Mouse (Mus musculus): ENCODE measurements around the gene Olfr1170. TPM values are rescaled to one million over a fixed set of nuclear protein-coding genes. Genes with fewer than 3 reads are reported as not detected.

Olfr1170 gene
- polyA plus RNA-seq (2016; fragmentation: Nextera tagmentation; extraction: Ambion mirVana) = not detected in 2 replicates

DNA sequence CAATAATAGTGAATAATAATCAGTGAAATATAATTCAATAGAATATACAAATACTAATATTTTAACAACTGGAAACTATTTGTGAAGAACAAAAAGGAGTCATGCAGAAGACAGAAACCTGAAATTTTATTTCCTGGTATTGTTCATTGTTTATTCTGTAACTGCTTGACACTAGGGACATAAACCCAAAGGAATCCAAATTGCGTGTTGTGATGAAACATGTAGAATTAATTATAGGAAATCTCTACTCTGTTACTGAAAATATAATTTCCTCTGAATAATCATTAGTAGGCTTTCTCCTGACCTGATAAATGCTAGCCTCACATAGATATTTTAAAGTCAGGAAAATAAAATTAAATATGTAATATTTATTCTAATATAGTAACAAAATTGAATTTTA, at the start of gene Olfr1170:
Gene Olfr1170 (minus strand): TSS at position 101 of the 400 bp plus-strand sequence.
- no peak for DNase-seq (ENCODE audit: low spot score)
- no peaks in the 10 kb centered on the region for H3K27me3 ChIP-seq (ENCODE audit: low read depth, poor library complexity, severe bottlenecking)
- WGBS = 87% methylated on average over 1 of the region's 1 CpGs
- H3K27ac ChIP-seq = no peak within 1 kb of the TSS
- no peaks in the 10 kb centered on the region for H3K9me3 ChIP-seq (replicated peaks)
- no peaks in the 10 kb centered on the region for H3K36me3 ChIP-seq
- H3K4me3 ChIP-seq = no peak within 1 kb of the TSS
- H3K4me1 ChIP-seq = no peaks in the 10 kb centered on the region

DNA sequence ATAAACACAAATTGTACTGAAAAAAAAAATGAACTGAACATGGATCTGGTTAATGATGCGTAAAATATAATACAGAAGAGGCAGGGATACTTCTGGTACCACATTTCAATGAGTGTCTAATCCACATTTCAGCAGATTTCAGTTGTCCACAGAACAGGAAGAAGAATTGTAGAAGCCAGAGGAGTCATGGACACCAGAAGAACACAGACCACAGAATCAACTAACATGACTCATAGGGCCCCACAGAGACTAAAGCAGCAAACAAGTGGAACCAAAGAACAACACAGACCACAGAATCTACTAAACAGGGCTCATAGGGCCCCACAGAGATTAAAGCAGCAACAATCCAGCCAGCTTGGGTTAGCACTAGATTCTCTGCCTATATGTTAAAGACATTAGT, 7.3 kb downstream of the Olfr1170 start:
- H3K4me1 ChIP-seq = no peaks in the 10 kb centered on the region
- no peaks in the 10 kb centered on the region for H3K36me3 ChIP-seq
- no peaks in the 10 kb centered on the region for H3K9me3 ChIP-seq (replicated peaks)
- no peaks in the 10 kb centered on the region for H3K27me3 ChIP-seq (ENCODE audit: low read depth, poor library complexity, severe bottlenecking)
- WGBS = 94% methylated on average over 1 of the region's 1 CpGs
- no peak overlapping the region for H3K27ac ChIP-seq
- no peak overlapping the region for H3K4me3 ChIP-seq
- no peak for DNase-seq (ENCODE audit: low spot score)

DNA sequence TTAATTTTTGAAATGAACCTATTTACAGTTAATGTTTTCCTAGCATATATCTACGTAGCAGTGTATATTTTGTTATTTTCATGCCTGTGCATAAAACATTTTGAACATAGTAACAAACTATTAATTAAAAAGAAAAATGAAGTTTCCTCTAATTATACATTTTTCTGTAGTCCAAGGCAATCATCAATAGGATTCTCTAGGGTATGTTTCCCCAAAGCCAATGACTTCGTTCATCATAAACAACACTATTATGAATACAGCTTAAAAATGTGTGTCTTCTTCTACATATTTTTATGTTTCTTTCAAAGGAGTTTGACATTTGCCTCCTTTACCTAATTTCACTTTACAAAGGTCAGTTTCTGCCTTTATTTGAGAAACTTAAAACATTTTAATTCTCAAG, 46.6 kb downstream of the Olfr1170 start, which contains the start of gene Olfr1168:
Gene Olfr1168 (plus strand): TSS at position 301 of the 400 bp plus-strand sequence.
- WGBS = 87% methylated on average over 2 of the region's 2 CpGs
- no peaks in the 10 kb centered on the region for H3K9me3 ChIP-seq (replicated peaks)
- no peaks in the 10 kb centered on the region for H3K27me3 ChIP-seq (ENCODE audit: low read depth, poor library complexity, severe bottlenecking)
- H3K27ac ChIP-seq = no peak within 1 kb of the TSS
- no peak for DNase-seq (ENCODE audit: low spot score)
- no peaks in the 10 kb centered on the region for H3K36me3 ChIP-seq
- H3K4me1 ChIP-seq = no peaks in the 10 kb centered on the region
- H3K4me3 ChIP-seq = no peak within 1 kb of the TSS

Other genes with a start within 250 kb of the Olfr1170 start
- not detected in 2 replicates for gene Olfr1158, start 238.2 kb downstream of the Olfr1170 start, polyA plus RNA-seq (2016; fragmentation: Nextera tagmentation; extraction: Ambion mirVana)
- gene Olfr1160, start 220.1 kb downstream of the Olfr1170 start, polyA plus RNA-seq (2016; fragmentation: Nextera tagmentation; extraction: Ambion mirVana) = not detected in 2 replicates
- not detected in 2 replicates for gene Olfr1161, start 205.6 kb downstream of the Olfr1170 start, polyA plus RNA-seq (2016; fragmentation: Nextera tagmentation; extraction: Ambion mirVana)
- gene Olfr73, start 190.6 kb downstream of the Olfr1170 start, polyA plus RNA-seq (2016; fragmentation: Nextera tagmentation; extraction: Ambion mirVana) = 0.05 and 0.06 TPM in 2 replicates
- not detected in 2 replicates for gene Olfr1162, start 177.2 kb downstream of the Olfr1170 start, polyA plus RNA-seq (2016; fragmentation: Nextera tagmentation; extraction: Ambion mirVana)
- not detected in 2 replicates for gene Olfr1163, start 156.5 kb downstream of the Olfr1170 start, polyA plus RNA-seq (2016; fragmentation: Nextera tagmentation; extraction: Ambion mirVana)
- not detected in 2 replicates for gene Olfr1164, start 134.4 kb downstream of the Olfr1170 start, polyA plus RNA-seq (2016; fragmentation: Nextera tagmentation; extraction: Ambion mirVana)
- gene Olfr1166, start 100.1 kb downstream of the Olfr1170 start, polyA plus RNA-seq (2016; fragmentation: Nextera tagmentation; extraction: Ambion mirVana) = not detected in 2 replicates
- not detected in 2 replicates for gene Olfr1167, start 73.1 kb downstream of the Olfr1170 start, polyA plus RNA-seq (2016; fragmentation: Nextera tagmentation; extraction: Ambion mirVana)
- not detected in 2 replicates for gene Olfr1168, start 46.5 kb downstream of the Olfr1170 start, polyA plus RNA-seq (2016; fragmentation: Nextera tagmentation; extraction: Ambion mirVana)
- gene Olfr1173, start 51.5 kb upstream of the Olfr1170 start, polyA plus RNA-seq (2016; fragmentation: Nextera tagmentation; extraction: Ambion mirVana) = not detected in 2 replicates
- not detected in 2 replicates for gene Olfr1174-ps, start 86.8 kb upstream of the Olfr1170 start, polyA plus RNA-seq (2016; fragmentation: Nextera tagmentation; extraction: Ambion mirVana)
- not detected in 2 replicates for gene Olfr1175-ps, start 98.9 kb upstream of the Olfr1170 start, polyA plus RNA-seq (2016; fragmentation: Nextera tagmentation; extraction: Ambion mirVana)
- not detected in 2 replicates for gene Olfr1176, start 108.4 kb upstream of the Olfr1170 start, polyA plus RNA-seq (2016; fragmentation: Nextera tagmentation; extraction: Ambion mirVana)
- gene Olfr1177-ps, start 118.2 kb upstream of the Olfr1170 start, polyA plus RNA-seq (2016; fragmentation: Nextera tagmentation; extraction: Ambion mirVana) = not detected in 2 replicates
- gene Olfr1178, start 158.7 kb upstream of the Olfr1170 start, polyA plus RNA-seq (2016; fragmentation: Nextera tagmentation; extraction: Ambion mirVana) = not detected in 2 replicates
- gene Olfr1179, start 178.1 kb upstream of the Olfr1170 start, polyA plus RNA-seq (2016; fragmentation: Nextera tagmentation; extraction: Ambion mirVana) = not detected in 2 replicates
- gene Olfr1180, start 190.8 kb upstream of the Olfr1170 start, polyA plus RNA-seq (2016; fragmentation: Nextera tagmentation; extraction: Ambion mirVana) = not detected in 2 replicates
- gene Olfr1181, start 197.8 kb upstream of the Olfr1170 start, polyA plus RNA-seq (2016; fragmentation: Nextera tagmentation; extraction: Ambion mirVana) = not detected in 2 replicates
- gene Gm13757, start 220.8 kb upstream of the Olfr1170 start, polyA plus RNA-seq (2016; fragmentation: Nextera tagmentation; extraction: Ambion mirVana) = not detected in 2 replicates
- gene Olfr1183, start 226.5 kb upstream of the Olfr1170 start, polyA plus RNA-seq (2016; fragmentation: Nextera tagmentation; extraction: Ambion mirVana) = not detected in 2 replicates